Mouse (Mus musculus): ENCODE measurements around the gene Ppil4. TPM values are rescaled to one million over a fixed set of nuclear protein-coding genes. Genes with fewer than 3 reads are reported as not detected.

Gene Ppil4
- total and polyA plus RNA-seq, 3 experiments, result 30.5 to 86.3 (median 34.7) TPM

DNA sequence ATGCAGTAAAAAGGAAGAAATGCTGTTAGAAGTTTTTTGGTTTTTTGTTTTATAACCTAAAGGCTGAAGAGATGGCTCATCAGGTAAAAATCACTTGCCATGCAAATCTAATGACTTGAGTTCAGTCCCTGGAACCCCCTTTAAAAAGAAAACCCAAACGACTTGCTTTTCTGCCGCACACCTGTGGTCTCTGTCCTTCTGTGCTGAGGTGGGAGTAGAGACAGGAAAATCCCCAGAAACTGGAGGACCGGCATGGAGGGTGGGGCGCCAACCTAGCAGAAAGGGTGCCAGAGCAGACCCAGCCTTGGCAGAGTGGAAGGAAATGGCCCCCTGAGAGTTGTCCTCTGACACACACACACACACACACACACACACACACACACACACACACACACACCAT lies 26.0 kb downstream of the Ppil4 start:
- no peak overlapping the region for H3K4me3 ChIP-seq (ENCODE audit: control insufficient read depth in 1 of 2, insufficient read depth in 1 of 2, low read depth in 2 of 2, low read length in 2 of 2)
- no peak for TF ChIP-seq BHLHE40 (IDR thresholded peaks at IDR 0.05; ENCODE audit: borderline replicate concordance, low read depth, low read length)
- no peak for TF ChIP-seq NELFE (IDR thresholded peaks at IDR 0.05; ENCODE audit: low read depth, low read length)
- TF ChIP-seq POLR2A (IDR thresholded peaks at IDR 0.05; ENCODE audit: control insufficient read depth in 1 of 2, insufficient read depth in 1 of 2, low read depth in 1 of 2, low read length in 2 of 2, poor library complexity in 1 of 2), result no peak
- TF ChIP-seq MXI1 (IDR thresholded peaks at IDR 0.05; ENCODE audit: low read depth, low read length), result no peak
- TF ChIP-seq KAT2A (conservative IDR thresholded peaks at IDR 0.05; ENCODE audit: low read depth, low read length), result no peak
- TF ChIP-seq GATA1 (IDR thresholded peaks at IDR 0.05; ENCODE audit: low read depth, low read length), result no peak
- TF ChIP-seq USF2 (IDR thresholded peaks at IDR 0.05; ENCODE audit: borderline replicate concordance in 1 of 2, insufficient read depth in 1 of 2, low read depth in 1 of 2, low read length in 2 of 2), result no peak
- TF ChIP-seq ZKSCAN1 (IDR thresholded peaks at IDR 0.05; ENCODE audit: low read depth, low read length), result no peak
- no peak for TF ChIP-seq TAL1 (IDR thresholded peaks at IDR 0.05; ENCODE audit: low read length)
- no peak for TF ChIP-seq HCFC1 (IDR thresholded peaks at IDR 0.05; ENCODE audit: low read depth, low read length)
- TF ChIP-seq CTCF (IDR thresholded peaks at IDR 0.05 in 2 of 3, conservative IDR thresholded peaks at IDR 0.05 in 1 of 3; ENCODE audit: control insufficient read depth in 1 of 3, insufficient read depth in 1 of 3, low read depth in 2 of 3, low read length in 3 of 3, poor library complexity in 1 of 3, severe bottlenecking in 1 of 3), result no peak
- TF ChIP-seq POLR2AphosphoS5 (IDR thresholded peaks at IDR 0.05; ENCODE audit: borderline replicate concordance, low read depth, low read length), result no peak
- TF ChIP-seq GABPA (IDR thresholded peaks at IDR 0.05; ENCODE audit: low read depth, low read length), result no peak
- no peak for TF ChIP-seq ZC3H11A (IDR thresholded peaks at IDR 0.05; ENCODE audit: low read depth, low read length)
- TF ChIP-seq UBTF (IDR thresholded peaks at IDR 0.05; ENCODE audit: borderline replicate concordance, insufficient read depth, low read depth, low read length), result no peak
- TF ChIP-seq ETS1 (IDR thresholded peaks at IDR 0.05; ENCODE audit: low read depth, low read length), result no peak
- no peak for TF ChIP-seq NRF1 (IDR thresholded peaks at IDR 0.05; ENCODE audit: insufficient read depth, low read depth, low read length, poor library complexity, severe bottlenecking)
- H3K27me3 ChIP-seq (ENCODE audit: control insufficient read depth in 1 of 2, insufficient read depth in 2 of 2, low read length in 2 of 2), result no peaks in the 10 kb centered on the region
- H3K27ac ChIP-seq (ENCODE audit: control insufficient read depth, low read depth, low read length), result no peak overlapping the region
- no peak overlapping the region for H3K9ac ChIP-seq (ENCODE audit: control insufficient read depth, low read depth, low read length, poor library complexity, severe bottlenecking)
- no peaks in the 10 kb centered on the region for H3K79me2 ChIP-seq (ENCODE audit: control insufficient read depth, insufficient read depth, low read length, poor library complexity)
- H3K36me3 ChIP-seq (ENCODE audit: control insufficient read depth in 1 of 2, insufficient read depth in 2 of 2, low read length in 2 of 2), result peaks cover 2 to 14% of the 10 kb centered on the region in 2 experiments; a peak in 3 of 4 replicates
- no peak for DNase-seq (ENCODE audit: low read depth, low spot score)
- no peaks in the 10 kb centered on the region; a peak in 1 of 4 replicates for H3K4me1 ChIP-seq (ENCODE audit: control insufficient read depth in 1 of 2, insufficient read depth in 2 of 2, low read length in 2 of 2)
- H3K9me3 ChIP-seq (replicated peaks; ENCODE audit: insufficient read depth, low read length), result no peaks in the 10 kb centered on the region

GRCm38 (mm10) chr10:7819156-7819555 lies 26.5 kb downstream of the Ppil4 start:
- Histone ChIP-seq H3K9ac (ENCODE audit: control insufficient read depth, low read depth, low read length, poor library complexity, severe bottlenecking) (no peak overlapping the region), H3K4me3 (ENCODE audit: control insufficient read depth in 1 of 2, insufficient read depth in 1 of 2, low read depth in 2 of 2, low read length in 2 of 2) (no peak overlapping the region), H3K36me3 (ENCODE audit: control insufficient read depth in 1 of 2, insufficient read depth in 2 of 2, low read length in 2 of 2) (peaks cover 2 to 14% of the 10 kb centered on the region in 2 experiments; a peak in 3 of 4 replicates), H3K79me2 (ENCODE audit: control insufficient read depth, insufficient read depth, low read length, poor library complexity) (no peaks in the 10 kb centered on the region), H3K9me3 (replicated peaks; ENCODE audit: insufficient read depth, low read length) (no peaks in the 10 kb centered on the region), H3K27me3 (ENCODE audit: control insufficient read depth in 1 of 2, insufficient read depth in 2 of 2, low read length in 2 of 2) (no peaks in the 10 kb centered on the region), H3K4me1 (ENCODE audit: control insufficient read depth in 1 of 2, insufficient read depth in 2 of 2, low read length in 2 of 2) (no peaks in the 10 kb centered on the region; a peak in 1 of 4 replicates), H3K27ac (ENCODE audit: control insufficient read depth, low read depth, low read length) (no peak overlapping the region)
- TF ChIP-seq ZC3H11A (IDR thresholded peaks at IDR 0.05; ENCODE audit: low read depth, low read length) (no peak), CTCF (IDR thresholded peaks at IDR 0.05 in 2 of 3, conservative IDR thresholded peaks at IDR 0.05 in 1 of 3; ENCODE audit: control insufficient read depth in 1 of 3, insufficient read depth in 1 of 3, low read depth in 2 of 3, low read length in 3 of 3, poor library complexity in 1 of 3, severe bottlenecking in 1 of 3) (no peak), MAX (IDR thresholded peaks at IDR 0.05; ENCODE audit: low read length) (no peak), RCOR1 (IDR thresholded peaks at IDR 0.05; ENCODE audit: low read depth, low read length) (no peak), HCFC1 (IDR thresholded peaks at IDR 0.05; ENCODE audit: low read depth, low read length) (no peak), USF1 (IDR thresholded peaks at IDR 0.05; ENCODE audit: low read depth, low read length) (no peak), GABPA (IDR thresholded peaks at IDR 0.05; ENCODE audit: low read depth, low read length) (no peak), POLR2AphosphoS2 (IDR thresholded peaks at IDR 0.05; ENCODE audit: low read length) (no peak), MXI1 (IDR thresholded peaks at IDR 0.05; ENCODE audit: low read depth, low read length) (no peak), TBP (IDR thresholded peaks at IDR 0.05; ENCODE audit: low read depth, low read length) (no peak), SMC3 (IDR thresholded peaks at IDR 0.05; ENCODE audit: low read depth, low read length) (no peak), KAT2A (conservative IDR thresholded peaks at IDR 0.05; ENCODE audit: low read depth, low read length) (no peak)
- DNase-seq (ENCODE audit: low read depth, low spot score), result no peak
